Comparison of ENCODE assay signal across 9 mouse cellular contexts in the genomic region with DNA sequence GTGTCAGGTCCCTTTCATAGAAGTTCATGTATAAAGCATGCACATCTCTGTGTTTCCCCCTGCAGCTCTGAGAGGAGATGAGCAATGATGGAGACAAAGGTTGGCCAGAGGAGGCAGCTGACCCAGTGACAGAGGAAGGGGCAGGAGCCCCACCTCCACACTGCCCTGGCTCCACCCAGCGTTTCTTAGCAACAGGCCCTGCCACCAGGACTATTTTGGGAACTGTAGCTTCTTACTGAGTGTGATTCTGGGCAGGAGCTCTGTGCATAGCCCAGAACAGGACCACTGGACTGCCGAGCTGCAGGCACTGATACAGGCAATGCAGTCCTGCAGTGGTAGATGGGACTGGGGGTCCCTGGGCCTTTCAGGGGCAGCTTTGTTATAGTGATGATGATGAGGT.
A peak's percentile ranks its signal among the peaks of the same experiment; 100 is the strongest.
DNase-seq lines count a peak whose midpoint lies in the region; ATAC-seq and TF ChIP-seq lines count a peak whose summit lies in the region.
"Had no signal": no experiment of that assay in that cellular context is flagged by ENCODE, and none has a peak within 500 bp of the region (broad histone marks: within the 10 kb centered on the region; RNA-seq: fewer than 3 reads in every experiment).

No protein-coding gene starts in this region.

- H3K9me3 ChIP-seq in forebrain, postnatal 0 days (ENCODE audit: low read length), result no peaks in the 10 kb centered on the region
- no peaks in the 10 kb centered on the region for H3K9me3 ChIP-seq in forebrain, embryonic 15.5 days
- H3K9me3 ChIP-seq in midbrain, embryonic 16.5 days (replicated peaks; ENCODE audit: control insufficient read depth, low read length, poor library complexity, severe bottlenecking), result no peaks in the 10 kb centered on the region

- peak; percentile 70 for ATAC-seq in forebrain, postnatal 0 days
- ATAC-seq in forebrain, embryonic 15.5 days (replicated peaks), result no peak
- ATAC-seq in midbrain, embryonic 16.5 days, result peak; percentile 40

- 30% methylated on average over 2 of the region's 2 CpGs for WGBS in forebrain, postnatal 0 days
- 27% methylated on average over 2 of the region's 2 CpGs for WGBS in forebrain, embryonic 15.5 days
- 7% methylated on average over 2 of the region's 2 CpGs for WGBS in midbrain, embryonic 16.5 days

- TF ChIP-seq CTCF in forebrain, postnatal 0 days (IDR thresholded peaks at IDR 0.05; ENCODE audit: low read depth), result no peak

- H3K4me1 ChIP-seq in forebrain, postnatal 0 days (ENCODE audit: insufficient read depth), result no peaks in the 10 kb centered on the region
- 0 out of 2 replicates have a peak, but pooled peaks cover 3% of the 10 kb centered on the region for H3K4me1 ChIP-seq in forebrain, embryonic 15.5 days
- peaks cover 13% of the 10 kb centered on the region; the same call in 1 of the 2 replicates for H3K4me1 ChIP-seq in midbrain, embryonic 16.5 days (ENCODE audit: control insufficient read depth, insufficient read depth, low read length)

- peaks cover 4% of the 10 kb centered on the region; the same call in 1 of the 2 replicates for H3K36me3 ChIP-seq in forebrain, postnatal 0 days (ENCODE audit: insufficient read depth)
- 0 out of 2 replicates have a peak, but pooled peaks cover 8% of the 10 kb centered on the region for H3K36me3 ChIP-seq in forebrain, embryonic 15.5 days
- H3K36me3 ChIP-seq in midbrain, embryonic 16.5 days (ENCODE audit: control insufficient read depth, insufficient read depth, low read length), result peaks cover 7% of the 10 kb centered on the region

- no peak overlapping the region for H3K4me3 ChIP-seq in forebrain, postnatal 0 days (ENCODE audit: low read depth, low read length)
- no peak overlapping the region for H3K4me3 ChIP-seq in forebrain, embryonic 15.5 days
- no peak overlapping the region for H3K4me3 ChIP-seq in midbrain, embryonic 16.5 days (ENCODE audit: low read depth, low read length)

- H3K9ac ChIP-seq in forebrain, postnatal 0 days, result peak overlapping the region; percentile 18; the same call in 1 of the 2 replicates
- H3K9ac ChIP-seq in forebrain, embryonic 15.5 days (replicated peaks), result no peak overlapping the region
- H3K9ac ChIP-seq in midbrain, embryonic 16.5 days (ENCODE audit: low read depth, low read length), result peak overlapping the region; percentile 26; the same call in 1 of the 2 replicates

- H3K27ac ChIP-seq in forebrain, postnatal 0 days (ENCODE audit: low read depth, low read length), result no peak overlapping the region
- no peak overlapping the region for H3K27ac ChIP-seq in forebrain, embryonic 15.5 days (replicated peaks)
- no peak overlapping the region; the same call in 1 of the 2 replicates for H3K27ac ChIP-seq in midbrain, embryonic 16.5 days (ENCODE audit: low read length)

- H3K27me3 ChIP-seq in forebrain, postnatal 0 days (ENCODE audit: insufficient read depth, low read length), result no peaks in the 10 kb centered on the region
- no peaks in the 10 kb centered on the region for H3K27me3 ChIP-seq in forebrain, embryonic 15.5 days
- H3K27me3 ChIP-seq in midbrain, embryonic 16.5 days (ENCODE audit: control insufficient read depth, insufficient read depth, low read depth, low read length), result no peaks in the 10 kb centered on the region

- no peak overlapping the region for H3K4me2 ChIP-seq in forebrain, postnatal 0 days (ENCODE audit: low read depth)
- H3K4me2 ChIP-seq in forebrain, embryonic 15.5 days (replicated peaks), result no peak overlapping the region
- H3K4me2 ChIP-seq in midbrain, embryonic 16.5 days (ENCODE audit: low read length), result no peak overlapping the region

- no peak for DNase-seq in forebrain, postnatal 0 days
- DNase-seq in cerebellum, postnatal 14 days, result peak; percentile 67
- DNase-seq in heart, postnatal 4 days, result peak; percentile 32
- no peak for DNase-seq in ovary, postnatal 36 days (ENCODE audit: low spot score)
- no peak for DNase-seq in kidney, postnatal 14 days
- DNase-seq in lung, adult 18-20 months, result no peak
- DNase-seq: kidney, postnatal 25 days had no signal

Comparison
In these comparisons a context has a peak if more than half of its experiments do, and no peak if none do; other contexts are left out.
1. DNase-seq: peak in cerebellum, postnatal 14 days (2 of 2) and heart, postnatal 4 days (single experiment); none in forebrain, postnatal 0 days (single experiment), ovary, postnatal 36 days (single experiment), kidney, postnatal 14 days (single experiment) and lung, adult 18-20 months (0 of 2).